ENCODE assay signal across 8 mouse cellular contexts in genomic region chr9:62342441-62343191, GRCm38 (mm10). TPM values are rescaled to one million over a fixed set of nuclear protein-coding genes. Genes with fewer than 3 reads are reported as not detected.
DNase-seq lines count a peak whose midpoint lies in the region; ATAC-seq lines count a peak whose summit lies in the region.

No protein-coding gene starts in this region.

- intact Hi-C loops in left cerebral cortex, postnatal 36 days (cut with DNase I), result loop anchor here (5.0 kb wide), 3 partner anchors 75 to 210 kb away; no protein-coding TSS in a partner anchor

- peak overlapping the region; percentile 66 for H3K4me2 ChIP-seq in forebrain, embryonic 14.5 days (ENCODE audit: low read length)

- ATAC-seq in forebrain, embryonic 14.5 days, result no peak
- ATAC-seq in hematopoietic stem cell, adult 5-6 weeks (replicated peaks in 1 of 2; ENCODE audit: insufficient read depth in 1 of 2, low FRiP score in 2 of 2, low TSS enrichment in 1 of 2, low read depth in 1 of 2, poor library complexity in 2 of 2, severe bottlenecking in 2 of 2), result peak; percentile 18 to 19; a peak in 1 of 4 replicates

- peaks cover 31% of the 10 kb centered on the region for H3K4me1 ChIP-seq in forebrain, embryonic 14.5 days (ENCODE audit: control insufficient read depth, insufficient read depth, low read length)

- peak overlapping the region; percentile 99 for H3K27ac ChIP-seq in forebrain, embryonic 14.5 days (ENCODE audit: low read depth, low read length)

- peak; percentile 61 for DNase-seq in R1 (ENCODE audit: low read depth, low spot score)
- DNase-seq in c-Kit-positive CD71-positive TER-119-negative erythroid progenitor cells, embryonic 14.5 days (ENCODE audit: low read depth), result peak; percentile 51
- DNase-seq in forebrain, embryonic 14.5 days (ENCODE audit: low spot score), result peak; percentile 59
- DNase-seq in left cerebral cortex, postnatal 36 days (ENCODE audit: low spot score in 2 of 2), result peak; percentile 68 to 76
- peak; percentile 50 for DNase-seq in mesoderm, embryonic 11.5 days (ENCODE audit: low read depth, low spot score)
- DNase-seq in right cerebral cortex, postnatal 25 days, result peak; percentile 76
- DNase-seq in yolk sac, embryonic 10.5 days (ENCODE audit: low spot score), result no peak

- H3K9ac ChIP-seq in forebrain, embryonic 14.5 days (ENCODE audit: low read length), result peak overlapping the region; percentile 99

- peak overlapping the region; percentile 88 for H3K4me3 ChIP-seq in forebrain, embryonic 14.5 days (ENCODE audit: low read depth, low read length)

- no peaks in the 10 kb centered on the region for H3K27me3 ChIP-seq in forebrain, embryonic 14.5 days (replicated peaks; ENCODE audit: control insufficient read depth, insufficient read depth, low read length)

- no peaks in the 10 kb centered on the region for H3K36me3 ChIP-seq in forebrain, embryonic 14.5 days (ENCODE audit: control insufficient read depth, insufficient read depth, low read length)

- no peaks in the 10 kb centered on the region for H3K9me3 ChIP-seq in forebrain, embryonic 14.5 days (replicated peaks; ENCODE audit: control insufficient read depth, low read length)

- under 1% methylated on average over 47 of the region's 48 CpGs for WGBS in forebrain, embryonic 14.5 days

RNA-seq across cellular contexts. Expression of gene Anp32a, which starts 1.5 kb away (rescaled TPM):
- polyA plus RNA-seq in forebrain, embryonic 14.5 days (2014; fragmentation: Nextera tagmentation; extraction: Ambion mirVana), result 115 and 118 TPM in 2 replicates
- total RNA-seq in hematopoietic stem cell, adult 5-6 weeks (2017), result 642 and 1,000 TPM in 2 replicates
- total RNA-seq in left cerebral cortex, postnatal 36 days (2021), result 100 to 1,000 TPM; 232 to 281 TPM
